Mouse (Mus musculus) stomach, postnatal 0 days (tissue): ENCODE measurements around the gene Cfc1.

ENCODE experiments used
- CTCF ChIP-seq: IDR thresholded peaks from 2 replicates; pipeline ENCODE4 v1.5.1; 2016; ENCODE audit warnings: antibody characterized with exemption, low read depth, mild to moderate bottlenecking, moderate library complexity
- EP300 ChIP-seq: optimal IDR thresholded peaks from 2 replicates; pipeline ENCODE3; 2016; ENCODE audit warnings: antibody characterized with exemption

GRCm38 (mm10) chr1:34536291-34536766 lies 881 bp downstream of the Cfc1 start:
- TF ChIP-seq EP300 (no peak), CTCF (no peak)
